Mouse (Mus musculus): ENCODE results near the gene Gm3173. TPM values are rescaled to one million over a fixed set of nuclear protein-coding genes. Genes with fewer than 3 reads are reported as not detected.
A peak's percentile ranks its signal among the peaks of the same experiment; 100 is the strongest.
"Not testable (repeated sequence)": the region's sequence is repeated elsewhere in the genome, so short reads cannot be mapped to it uniquely, and the experiment has no call there.

Gm3173 gene
- 0.83 and 2.3 TPM in 2 replicates for polyA plus RNA-seq (2015; fragmentation: Nextera tagmentation; extraction: Ambion mirVana)

- H3K27me3 ChIP-seq (replicated peaks); H3K9ac ChIP-seq (replicated peaks); H3K36me3 ChIP-seq; H3K4me2 ChIP-seq; H3K27ac ChIP-seq (replicated peaks); H3K4me3 ChIP-seq (replicated peaks); H3K9me3 ChIP-seq (replicated peaks); H3K4me1 ChIP-seq; ATAC-seq (ENCODE audit: low FRiP score): not testable (repeated sequence)
Measured at GRCm38 (mm10) chr14:4430692-4431091, at the start of gene Gm3173. Gene Gm3173, plus strand, starts transcription at chr14:4430992.

GRCm38 (mm10) chr14:4385606-4386005 is 45.2 kb upstream of the Gm3173 start:
- not testable (repeated sequence) for H3K9me3 ChIP-seq (replicated peaks); H3K27me3 ChIP-seq (replicated peaks); H3K9ac ChIP-seq (replicated peaks); H3K4me2 ChIP-seq; ATAC-seq (ENCODE audit: low FRiP score); H3K4me1 ChIP-seq; H3K27ac ChIP-seq (replicated peaks); H3K36me3 ChIP-seq; H3K4me3 ChIP-seq (replicated peaks)

DNA sequence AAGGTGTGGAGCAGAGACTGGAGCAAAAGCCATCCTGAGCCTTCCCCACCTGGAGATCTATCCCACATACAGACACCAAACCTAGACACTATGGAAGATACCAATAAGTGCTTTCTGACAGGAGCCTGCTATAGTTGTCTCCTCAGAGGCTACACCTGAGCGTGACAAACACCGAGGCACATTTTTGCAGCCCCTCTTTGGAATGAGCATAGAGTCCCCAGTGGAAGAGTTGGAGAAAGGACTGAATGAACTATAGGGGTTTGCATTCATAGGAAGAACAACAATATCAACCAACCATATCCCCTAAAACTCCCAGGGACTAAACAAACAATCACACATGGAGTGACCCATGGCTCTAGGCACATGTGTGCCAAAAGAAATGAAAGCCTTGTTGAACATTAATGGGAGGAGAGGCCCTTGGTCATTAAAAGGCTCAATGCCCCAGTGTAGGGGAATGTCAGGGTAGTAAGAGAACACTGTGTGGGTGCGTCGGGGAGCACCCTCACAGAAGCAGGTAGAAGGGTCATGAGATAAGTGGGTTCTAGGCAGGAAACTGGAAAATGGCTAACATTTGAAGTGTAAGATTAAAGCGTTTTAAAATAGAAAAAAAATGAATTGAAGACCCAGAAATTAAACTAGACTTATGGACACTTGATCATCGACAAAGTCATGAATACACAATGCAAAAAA is 37.8 kb upstream of the Gm3173 start:
- 93% methylated on average over 4 of the region's 6 CpGs for WGBS
- not testable (repeated sequence) for H3K36me3 ChIP-seq; H3K27ac ChIP-seq (replicated peaks); H3K27me3 ChIP-seq (replicated peaks); H3K4me3 ChIP-seq (replicated peaks); H3K4me2 ChIP-seq; H3K9me3 ChIP-seq (replicated peaks); H3K4me1 ChIP-seq; ATAC-seq (ENCODE audit: low FRiP score); H3K9ac ChIP-seq (replicated peaks)

- ATAC-seq (ENCODE audit: low FRiP score); H3K4me2 ChIP-seq; H3K27me3 ChIP-seq (replicated peaks); H3K9me3 ChIP-seq (replicated peaks); H3K27ac ChIP-seq (replicated peaks); H3K9ac ChIP-seq (replicated peaks); H3K36me3 ChIP-seq; H3K4me3 ChIP-seq (replicated peaks); H3K4me1 ChIP-seq: not testable (repeated sequence)
- WGBS: 64% methylated on average over 1 of the region's 3 CpGs
Measured at GRCm38 (mm10) chr14:4397226-4397625, 33.6 kb upstream of the Gm3173 start, which contains the start of gene Gm3159. Gene Gm3159, plus strand, starts transcription at chr14:4397526.

DNA sequence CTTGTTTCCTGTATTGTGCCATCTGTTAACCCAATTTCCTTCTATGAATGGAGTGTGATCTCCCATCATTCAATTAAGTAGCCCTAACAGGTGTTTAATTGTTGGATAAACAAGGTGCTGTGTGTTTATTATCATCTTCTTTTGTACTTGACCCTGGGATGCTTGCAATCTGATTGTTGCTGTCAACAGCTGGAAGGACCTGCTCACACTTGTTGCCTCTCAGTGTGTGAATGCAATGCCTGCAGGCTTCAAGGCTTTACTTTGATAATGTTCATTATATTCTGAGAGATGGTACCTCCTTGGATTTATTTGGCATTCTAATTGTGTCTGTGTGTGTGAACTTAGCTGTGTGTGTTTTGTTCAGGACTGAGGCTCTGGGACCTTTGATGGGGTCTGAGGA is 32.2 kb upstream of the Gm3173 start:
- not testable (repeated sequence) for H3K9me3 ChIP-seq (replicated peaks); H3K27ac ChIP-seq (replicated peaks); H3K4me1 ChIP-seq; H3K4me3 ChIP-seq (replicated peaks); H3K4me2 ChIP-seq; H3K36me3 ChIP-seq; H3K27me3 ChIP-seq (replicated peaks); H3K9ac ChIP-seq (replicated peaks); ATAC-seq (ENCODE audit: low FRiP score)

- 92% methylated on average over 5 of the region's 5 CpGs for WGBS
- not testable (repeated sequence) for H3K9ac ChIP-seq (replicated peaks); H3K4me1 ChIP-seq; H3K9me3 ChIP-seq (replicated peaks); ATAC-seq (ENCODE audit: low FRiP score); H3K36me3 ChIP-seq; H3K27ac ChIP-seq (replicated peaks); H3K4me2 ChIP-seq; H3K27me3 ChIP-seq (replicated peaks); H3K4me3 ChIP-seq (replicated peaks)
Measured at GRCm38 (mm10) chr14:4400115-4400789, 30.5 kb upstream of the Gm3173 start.

DNA sequence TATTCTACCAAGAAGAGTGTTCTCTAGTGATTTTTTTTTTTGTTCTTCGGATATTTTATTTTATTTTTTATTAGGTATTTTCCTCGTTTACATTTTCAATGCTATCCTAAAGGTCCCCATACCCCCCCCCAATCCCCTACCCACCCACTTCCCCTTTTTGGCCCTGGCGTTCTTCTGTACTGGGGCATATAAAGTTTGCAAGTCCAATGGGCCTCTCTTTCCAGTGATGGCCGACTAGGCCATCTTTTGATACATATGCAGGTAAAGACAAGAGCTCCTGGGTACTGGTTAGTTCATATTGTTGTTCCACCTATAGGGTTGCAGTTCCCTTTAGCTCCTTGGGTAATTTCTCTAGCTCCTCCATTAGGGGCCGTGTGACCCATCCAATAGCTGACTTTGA is 29.5 kb upstream of the Gm3173 start:
- WGBS: 84% methylated on average over 5 of the region's 5 CpGs
- H3K9ac ChIP-seq (replicated peaks): not testable (repeated sequence)

GRCm38 (mm10) chr14:4403840-4404239 is 27.0 kb upstream of the Gm3173 start:
- ATAC-seq (ENCODE audit: low FRiP score); H3K36me3 ChIP-seq; H3K9me3 ChIP-seq (replicated peaks); H3K9ac ChIP-seq (replicated peaks); H3K4me1 ChIP-seq; H3K27ac ChIP-seq (replicated peaks); H3K4me2 ChIP-seq; H3K4me3 ChIP-seq (replicated peaks); H3K27me3 ChIP-seq (replicated peaks): not testable (repeated sequence)

More for the DNA sequence above, 29.5 kb upstream of the Gm3173 start:
- not testable (repeated sequence) for H3K36me3 ChIP-seq; H3K4me2 ChIP-seq; H3K27ac ChIP-seq (replicated peaks); ATAC-seq (ENCODE audit: low FRiP score); H3K27me3 ChIP-seq (replicated peaks); H3K4me3 ChIP-seq (replicated peaks); H3K4me1 ChIP-seq; H3K9me3 ChIP-seq (replicated peaks)

DNA sequence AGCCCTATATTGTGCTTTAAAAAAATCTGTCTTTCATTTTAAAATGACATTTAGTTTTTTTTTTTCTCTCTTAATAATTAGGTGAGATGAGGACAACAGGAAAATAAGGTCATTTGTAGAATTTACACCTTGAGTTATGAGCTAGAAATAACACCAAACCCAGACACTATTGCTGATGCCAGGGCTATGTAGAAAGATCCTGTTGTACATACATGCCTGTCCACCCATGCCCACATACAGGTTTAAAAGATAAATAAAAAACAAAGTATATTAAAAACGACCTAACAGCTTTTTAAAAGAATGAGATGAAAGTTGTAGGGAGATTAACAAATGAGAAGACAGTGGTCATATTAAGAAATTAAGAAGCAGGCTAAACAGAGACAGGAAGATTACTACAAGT is 20.9 kb upstream of the Gm3173 start:
- H3K4me1 ChIP-seq; H3K4me2 ChIP-seq; ATAC-seq (ENCODE audit: low FRiP score); H3K27me3 ChIP-seq (replicated peaks); H3K9ac ChIP-seq (replicated peaks); H3K9me3 ChIP-seq (replicated peaks); H3K4me3 ChIP-seq (replicated peaks); H3K27ac ChIP-seq (replicated peaks); H3K36me3 ChIP-seq: not testable (repeated sequence)
- 83% methylated on average over 1 of the region's 1 CpGs for WGBS

DNA sequence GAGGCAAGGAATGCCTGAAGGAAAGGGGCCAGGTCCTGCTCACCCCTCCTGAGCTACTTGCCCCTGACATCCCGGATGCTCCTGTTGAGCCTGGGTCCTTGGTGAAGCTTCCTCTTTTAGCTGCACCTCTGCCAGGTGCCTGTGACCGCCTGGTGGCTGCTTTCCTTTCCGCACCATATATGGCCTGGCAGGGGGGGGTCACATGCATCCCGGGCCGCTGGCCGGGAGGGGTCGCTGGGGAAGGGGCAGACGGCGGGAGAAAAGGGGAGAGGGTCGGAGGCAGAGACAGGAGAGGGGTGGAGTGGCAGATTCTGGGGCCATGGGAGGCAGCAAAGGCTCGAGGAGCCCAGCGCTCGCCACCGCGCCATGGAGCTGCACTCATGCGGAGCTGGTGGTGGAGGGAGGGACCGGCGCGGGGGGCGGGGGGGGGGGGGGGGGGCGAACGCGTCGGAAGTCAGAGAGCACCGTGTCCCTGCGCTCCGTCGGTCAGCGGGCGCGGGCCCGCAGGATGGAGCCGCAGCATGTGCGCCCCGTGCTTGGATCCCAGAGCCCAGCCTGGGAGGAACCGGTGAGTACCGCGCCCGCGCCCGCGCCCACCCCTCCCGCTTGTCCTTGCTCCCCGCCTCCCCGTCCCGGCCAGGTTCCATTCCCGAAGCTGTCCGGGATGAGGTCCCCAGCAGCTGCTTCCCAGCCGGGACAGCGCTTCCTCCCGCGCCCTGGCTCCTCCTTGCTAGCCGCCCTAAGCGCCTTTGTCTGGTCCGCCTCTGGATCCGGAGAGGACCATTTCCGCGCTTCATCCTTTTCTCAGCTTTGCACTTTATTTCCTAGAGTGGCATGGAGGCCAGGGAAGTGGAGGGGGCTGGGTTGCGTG is 15.6 kb upstream of the Gm3173 start, which contains the start of gene Gm3164:
TSS of gene Gm3164 (plus strand) at position 484 of the 871 bp plus-strand sequence.
- not testable (repeated sequence) for H3K4me1 ChIP-seq; H3K9me3 ChIP-seq (replicated peaks); H3K36me3 ChIP-seq; H3K27me3 ChIP-seq (replicated peaks); H3K27ac ChIP-seq (replicated peaks)
- ATAC-seq (ENCODE audit: low FRiP score): peak; percentile 73; the same call in 1 of the 2 replicates
- H3K4me3 ChIP-seq (replicated peaks): peak within 1 kb of the TSS; percentile 48
- H3K9ac ChIP-seq (replicated peaks): peak within 1 kb of the TSS; percentile 48
- H3K4me2 ChIP-seq: peak within 1 kb of the TSS; percentile 59
- under 1% methylated on average over 22 of the region's 59 CpGs for WGBS

DNA sequence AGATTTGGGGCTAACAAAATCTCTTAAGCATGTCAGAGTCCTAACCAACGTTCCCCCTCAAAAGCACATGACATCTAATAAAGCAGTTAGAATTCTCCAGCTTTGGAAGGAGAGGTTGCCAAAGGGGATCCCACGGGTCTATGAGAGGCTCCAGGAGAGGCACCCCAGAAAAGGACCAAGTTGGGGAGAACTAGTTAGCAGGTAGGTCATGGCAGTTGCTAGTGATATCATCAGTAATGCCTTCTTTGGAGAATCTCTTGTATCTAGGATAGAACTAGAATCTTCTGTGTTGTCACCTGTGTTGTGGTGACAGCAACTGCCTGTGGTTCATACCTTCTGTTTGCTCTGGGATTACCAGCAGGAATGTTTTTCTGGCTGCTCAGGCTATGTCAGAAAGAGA is 50.7 kb downstream of the Gm3173 start, which contains the start of gene Gm3182:
TSS of gene Gm3182 (plus strand) at position 301 of the 400 bp plus-strand sequence.
- not testable (repeated sequence) for H3K4me3 ChIP-seq (replicated peaks); H3K4me1 ChIP-seq; H3K9ac ChIP-seq (replicated peaks); H3K4me2 ChIP-seq; H3K9me3 ChIP-seq (replicated peaks); H3K36me3 ChIP-seq; H3K27ac ChIP-seq (replicated peaks); ATAC-seq (ENCODE audit: low FRiP score); H3K27me3 ChIP-seq (replicated peaks)
- 92% methylated on average over 1 of the region's 2 CpGs for WGBS

DNA sequence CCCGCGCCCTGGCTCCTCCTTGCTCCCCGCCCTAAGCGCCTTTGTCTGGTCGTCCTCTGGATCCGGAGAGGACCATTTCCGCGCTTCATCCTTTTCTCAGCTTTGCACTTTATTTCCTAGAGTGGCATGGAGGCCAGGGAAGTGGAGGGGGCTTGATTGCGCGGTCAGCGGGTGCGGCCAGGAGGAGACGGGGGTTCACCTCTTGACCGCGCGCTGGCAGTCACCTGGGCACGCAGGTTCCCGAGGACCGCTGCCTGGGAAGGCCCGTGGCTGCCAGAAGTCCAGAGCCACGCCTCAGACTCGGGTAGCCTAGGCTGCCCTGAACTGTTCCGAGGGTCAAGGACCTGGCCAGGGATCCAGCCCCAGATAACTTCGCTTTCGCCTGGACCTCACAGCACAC is 68.6 kb downstream of the Gm3173 start:
- ATAC-seq (ENCODE audit: low FRiP score); H3K27ac ChIP-seq (replicated peaks): not testable (repeated sequence)

More for the DNA sequence above, 68.6 kb downstream of the Gm3173 start:
- H3K9ac ChIP-seq (replicated peaks): peak overlapping the region; percentile 36; the same call in 1 of the 2 replicates
- H3K9me3 ChIP-seq (replicated peaks); H3K27me3 ChIP-seq (replicated peaks); H3K36me3 ChIP-seq; H3K4me1 ChIP-seq: not testable (repeated sequence)
- H3K4me2 ChIP-seq: peak overlapping the region; percentile 54
- WGBS: 3% methylated on average over 13 of the region's 25 CpGs
- H3K4me3 ChIP-seq (replicated peaks): peak overlapping the region; percentile 37

All from neural tube, embryonic 15.5 days (tissue).